In genomic region chr10:53984894-53985293, GRCm38 (mm10) we compare ENCODE assay signal across 31 mouse cellular contexts.
A peak's percentile ranks its signal among the peaks of the same experiment; 100 is the strongest.
DNase-seq lines count a peak whose midpoint lies in the region; ATAC-seq and TF ChIP-seq lines count a peak whose summit lies in the region.
"Had no signal": no experiment of that assay in that cellular context is flagged by ENCODE, and none has a peak within 500 bp of the region (broad histone marks: within the 10 kb centered on the region; RNA-seq: fewer than 3 reads in every experiment).

No protein-coding gene starts in this region.

- no peak overlapping the region for H3K4me3 ChIP-seq in spleen, adult 2 months (ENCODE audit: extremely low read depth, insufficient read depth, insufficient read length)
- H3K4me3 ChIP-seq in lung, adult 2 months (replicated peaks; ENCODE audit: extremely low read depth, low read depth, low read length), result no peak overlapping the region
- H3K4me3 ChIP-seq: embryonic facial prominence, embryonic 10.5 days; embryonic facial prominence, embryonic 13.5 days; erythroblast, embryonic 14.5 days; forebrain, embryonic 12.5 days; forebrain, embryonic 15.5 days; heart, adult 2 months; heart, embryonic 10.5 days; heart, embryonic 13.5 days; hindbrain, embryonic 12.5 days; hindbrain, embryonic 15.5 days had no signal

- H3K27ac ChIP-seq in spleen, adult 2 months (ENCODE audit: insufficient read depth, low read length), result peak overlapping the region; percentile 29; the same call in 1 of the 2 replicates
- H3K27ac ChIP-seq: embryonic facial prominence, embryonic 10.5 days; embryonic facial prominence, embryonic 13.5 days; forebrain, embryonic 12.5 days; forebrain, embryonic 15.5 days; heart, adult 2 months; heart, embryonic 10.5 days; heart, embryonic 13.5 days; hindbrain, embryonic 12.5 days; hindbrain, embryonic 15.5 days had no signal

- 68% methylated on average over 5 of the region's 5 CpGs for WGBS in spleen, adult 2 months
- WGBS in lung, adult 2 months, result 93% methylated on average over 5 of the region's 5 CpGs

- DNase-seq in spleen, adult 2 months (ENCODE audit: low read depth in 1 of 2, low spot score in 2 of 2), result no peak
- DNase-seq in spleen, adult 12 weeks (ENCODE audit: low spot score), result no peak
- peak; percentile 16 for DNase-seq in induced T-regulatory cell, adult 2 months (ENCODE audit: low read depth)
- peak; percentile 66 for DNase-seq in splenic B cell, adult 2 months (ENCODE audit: low read depth, low spot score)
- DNase-seq in layer of hippocampus, postnatal 36 days, result no peak
- DNase-seq in thymus, postnatal 4 days, result no peak
- no peak for DNase-seq in lung, adult 2 months
- DNase-seq: adrenal gland, adult 2 months; adrenal gland, postnatal 14 days; cerebellum, adult 11 months; cerebellum, adult 8-10 months; cerebellum, postnatal 10 days; cerebellum, postnatal 36 days; embryo, embryonic 11 days; gastrocnemius, postnatal 10 days; gastrocnemius, postnatal 36 days; heart, adult 2 months; heart, postnatal 14 days; heart, postnatal 4 days had no signal

- TF ChIP-seq POLR2A in spleen, adult 2 months (IDR thresholded peaks at IDR 0.05; ENCODE audit: low read depth, low read length), result no peak
- no peak for TF ChIP-seq POLR2A in lung, adult 2 months (IDR thresholded peaks at IDR 0.05; ENCODE audit: borderline replicate concordance, extremely low read depth, low read depth, low read length)

- H3K36me3 ChIP-seq in spleen, adult 2 months (ENCODE audit: control insufficient read depth, insufficient read depth, low read length), result peaks cover 10% of the 10 kb centered on the region
- peaks cover 7% of the 10 kb centered on the region; the same call in 1 of the 2 replicates for H3K36me3 ChIP-seq in splenic B cell, adult 2 months (ENCODE audit: control insufficient read depth, insufficient read depth, low read length, poor library complexity, severe bottlenecking)
- H3K36me3 ChIP-seq: embryonic facial prominence, embryonic 10.5 days; embryonic facial prominence, embryonic 13.5 days; forebrain, embryonic 12.5 days; forebrain, embryonic 15.5 days; G1E; heart, embryonic 13.5 days; hindbrain, embryonic 12.5 days; hindbrain, embryonic 15.5 days had no signal

- no peaks in the 10 kb centered on the region for H3K27me3 ChIP-seq in spleen, adult 2 months (ENCODE audit: control insufficient read depth, insufficient read depth, low read length)
- no peaks in the 10 kb centered on the region for H3K27me3 ChIP-seq in splenic B cell, adult 2 months (ENCODE audit: control insufficient read depth, insufficient read depth, low read length, poor library complexity, severe bottlenecking)
- H3K27me3 ChIP-seq: embryonic facial prominence, embryonic 13.5 days; forebrain, embryonic 12.5 days; forebrain, embryonic 15.5 days; heart, embryonic 13.5 days; hindbrain, embryonic 12.5 days; hindbrain, embryonic 15.5 days; Patski had no signal

- TF ChIP-seq CTCF in spleen, adult 2 months (IDR thresholded peaks at IDR 0.05; ENCODE audit: extremely low read depth, insufficient read depth, insufficient read length, insufficient replicate concordance), result no peak
- TF ChIP-seq CTCF in lung, adult 2 months (IDR thresholded peaks at IDR 0.05; ENCODE audit: insufficient read depth, low read length), result no peak

- peaks cover 5% of the 10 kb centered on the region; the same call in 1 of the 2 replicates for H3K4me1 ChIP-seq in spleen, adult 2 months (ENCODE audit: control insufficient read depth, insufficient read depth, insufficient read length)
- H3K4me1 ChIP-seq in lung, adult 2 months (ENCODE audit: control insufficient read depth, insufficient read depth, low read length), result no peaks in the 10 kb centered on the region
- H3K4me1 ChIP-seq: embryonic facial prominence, embryonic 10.5 days; embryonic facial prominence, embryonic 13.5 days; forebrain, embryonic 12.5 days; heart, embryonic 10.5 days; heart, embryonic 13.5 days; hindbrain, embryonic 12.5 days; hindbrain, embryonic 15.5 days had no signal

- peak; percentile 56 for ATAC-seq in CD4-positive, CD25-positive, alpha-beta regulatory T cell, adult 4 months
- ATAC-seq: Patski had no signal

Comparison
In these comparisons a context has a peak if more than half of its experiments do, and no peak if none do; other contexts are left out.
1. DNase-seq: peak in induced T-regulatory cell, adult 2 months (single experiment) and splenic B cell, adult 2 months (single experiment); none in spleen, adult 2 months (0 of 2), spleen, adult 12 weeks (single experiment), layer of hippocampus, postnatal 36 days (0 of 2), thymus, postnatal 4 days (single experiment) and lung, adult 2 months (single experiment).